7 mouse cellular contexts compared by ENCODE assay signal in the genomic region with DNA sequence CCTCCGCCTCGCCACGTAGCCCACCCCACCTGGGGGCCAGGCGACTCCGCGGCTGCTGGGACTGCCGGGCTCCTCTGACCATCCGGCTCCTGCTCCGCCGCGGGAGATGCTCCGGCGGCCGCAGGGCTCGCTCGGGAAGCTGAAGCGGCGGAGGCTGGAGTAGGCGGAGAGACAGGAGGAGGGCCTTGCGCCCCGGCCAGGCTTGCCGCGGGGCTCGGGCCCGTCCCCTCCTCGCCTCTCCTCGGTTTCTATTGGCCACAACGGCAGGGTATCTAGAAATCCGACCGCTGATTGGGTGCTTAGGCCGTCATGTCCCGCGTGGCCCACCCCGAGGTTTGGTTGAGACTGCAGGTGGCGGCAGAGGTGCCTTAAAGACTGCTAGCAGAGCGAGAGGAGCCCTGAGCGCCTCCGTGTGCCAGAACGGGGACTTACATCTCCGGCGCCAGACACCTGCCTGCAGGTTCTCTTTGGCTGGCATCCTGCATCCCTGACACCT. TPM values are rescaled to one million over a fixed set of nuclear protein-coding genes. Genes with fewer than 3 reads are reported as not detected.
DNase-seq lines count a peak whose midpoint lies in the region; ATAC-seq lines count a peak whose summit lies in the region.

Scai (minus strand) TSS at position 174 of the 496 bp plus-strand sequence.

- no peaks in the 10 kb centered on the region for H3K27me3 ChIP-seq in embryonic facial prominence, embryonic 11.5 days (ENCODE audit: control insufficient read depth, insufficient read depth, low read length)
- H3K27me3 ChIP-seq in limb, embryonic 10.5 days (ENCODE audit: low read depth, poor library complexity, severe bottlenecking) = no peaks in the 10 kb centered on the region
- no peaks in the 10 kb centered on the region for H3K27me3 ChIP-seq in midbrain, embryonic 13.5 days

- peak; percentile 98 for DNase-seq in adrenal gland, postnatal 14 days
- DNase-seq in embryonic facial prominence, embryonic 11.5 days (ENCODE audit: low spot score) = peak; percentile 99
- DNase-seq in kidney, adult 11 months = peak; percentile 99
- peak; percentile 93 for DNase-seq in limb, embryonic 10.5 days (ENCODE audit: low spot score)
- peak; percentile 95 for DNase-seq in spleen, adult 12 weeks (ENCODE audit: low spot score)

- peak within 1 kb of the TSS; percentile 78 for H3K4me3 ChIP-seq in embryonic facial prominence, embryonic 11.5 days (ENCODE audit: low read depth, low read length)
- H3K4me3 ChIP-seq in limb, embryonic 10.5 days = peak within 1 kb of the TSS; percentile 98
- H3K4me3 ChIP-seq in midbrain, embryonic 13.5 days (replicated peaks) = peak within 1 kb of the TSS; percentile 92

- H3K27ac ChIP-seq in embryonic facial prominence, embryonic 11.5 days (replicated peaks; ENCODE audit: low read depth, low read length) = peak within 1 kb of the TSS; percentile 93
- H3K27ac ChIP-seq in limb, embryonic 10.5 days = peak within 1 kb of the TSS; percentile 97
- peak within 1 kb of the TSS; percentile 99 for H3K27ac ChIP-seq in midbrain, embryonic 13.5 days

- no peaks in the 10 kb centered on the region for H3K4me1 ChIP-seq in embryonic facial prominence, embryonic 11.5 days (ENCODE audit: control insufficient read depth, insufficient read depth, low read length)
- H3K4me1 ChIP-seq in limb, embryonic 10.5 days = peaks cover 15% of the 10 kb centered on the region
- H3K4me1 ChIP-seq in midbrain, embryonic 13.5 days (replicated peaks) = peaks cover 28% of the 10 kb centered on the region

- H3K36me3 ChIP-seq in embryonic facial prominence, embryonic 11.5 days (replicated peaks; ENCODE audit: control insufficient read depth, insufficient read depth, low read depth, low read length) = no peaks in the 10 kb centered on the region; the same call in 1 of the 2 replicates
- H3K36me3 ChIP-seq in limb, embryonic 10.5 days = peaks cover 22% of the 10 kb centered on the region
- 0 out of 2 replicates have a peak, but pooled peaks cover 8% of the 10 kb centered on the region for H3K36me3 ChIP-seq in midbrain, embryonic 13.5 days

- peak within 1 kb of the TSS; percentile 54 for H3K4me2 ChIP-seq in embryonic facial prominence, embryonic 11.5 days (ENCODE audit: low read depth, low read length)
- peak within 1 kb of the TSS; percentile 81 for H3K4me2 ChIP-seq in midbrain, embryonic 13.5 days (replicated peaks)

- no peaks in the 10 kb centered on the region for H3K9me3 ChIP-seq in embryonic facial prominence, embryonic 11.5 days (replicated peaks; ENCODE audit: control insufficient read depth, low read length)
- H3K9me3 ChIP-seq in limb, embryonic 10.5 days (replicated peaks) = no peaks in the 10 kb centered on the region
- no peaks in the 10 kb centered on the region for H3K9me3 ChIP-seq in midbrain, embryonic 13.5 days

- under 1% methylated on average over 41 of the region's 41 CpGs for WGBS in embryonic facial prominence, embryonic 11.5 days
- under 1% methylated on average over 41 of the region's 41 CpGs for WGBS in limb, embryonic 10.5 days
- WGBS in midbrain, embryonic 13.5 days = under 1% methylated on average over 41 of the region's 41 CpGs

- H3K9ac ChIP-seq in embryonic facial prominence, embryonic 11.5 days (replicated peaks; ENCODE audit: low read length) = peak within 1 kb of the TSS; percentile 87
- peak within 1 kb of the TSS; percentile 98 for H3K9ac ChIP-seq in midbrain, embryonic 13.5 days (replicated peaks)

- peak; percentile 100 for ATAC-seq in embryonic facial prominence, embryonic 11.5 days (replicated peaks; ENCODE audit: insufficient number of reproducible peaks, low FRiP score, low TSS enrichment, low read depth)
- ATAC-seq in granulocyte monocyte progenitor cell, adult 5-6 weeks (replicated peaks; ENCODE audit: poor library complexity, severe bottlenecking) = peak; percentile 96
- peak; percentile 100 for ATAC-seq in midbrain, embryonic 13.5 days

RNA-seq across cellular contexts. Expression of gene Scai, which starts in this region (rescaled TPM):
- 12.2 and 12.3 TPM in 2 replicates for total RNA-seq in adrenal gland, postnatal 14 days (2021)
- 8.1 and 9.3 TPM in 2 replicates for polyA plus RNA-seq in embryonic facial prominence, embryonic 11.5 days (2014; fragmentation: Nextera tagmentation; extraction: Ambion mirVana)
- 6.5 and 13.0 TPM in 2 replicates for total RNA-seq in granulocyte monocyte progenitor cell, adult 5-6 weeks (2014; fragmentation: Nextera tagmentation)
- total RNA-seq in granulocyte monocyte progenitor cell, adult 5-6 weeks (2017) = 4.4 and 7.2 TPM in 2 replicates
- polyA plus RNA-seq in limb, embryonic 10.5 days (2016; fragmentation: Nextera tagmentation; extraction: Ambion mirVana) = 11.0 and 14.3 TPM in 2 replicates
- 19.8 and 20.4 TPM in 2 replicates for polyA plus RNA-seq in midbrain, embryonic 13.5 days (2015; fragmentation: Nextera tagmentation; extraction: Ambion mirVana)

Comparison
In these comparisons a context has a peak if more than half of its experiments do, and no peak if none do; other contexts are left out.
1. Peak in every context shown above with its lines: DNase-seq, ATAC-seq, H3K4me3 ChIP-seq and H3K27ac ChIP-seq.